In genomic region chr2:38512308-38513182, GRCm38 (mm10) we compare ENCODE assay signal across 8 mouse cellular contexts. TPM values are rescaled to one million over a fixed set of nuclear protein-coding genes. Genes with fewer than 3 reads are reported as not detected.
DNase-seq lines count a peak whose midpoint lies in the region; ATAC-seq and TF ChIP-seq lines count a peak whose summit lies in the region.

No protein-coding gene starts in this region.

- no peaks in the 10 kb centered on the region for H3K9me3 ChIP-seq in intestine, postnatal 0 days (ENCODE audit: control insufficient read depth)
- H3K9me3 ChIP-seq in lung, embryonic 14.5 days (ENCODE audit: low read depth, low read length) = no peaks in the 10 kb centered on the region

- peak overlapping the region; percentile 91 for H3K9ac ChIP-seq in intestine, postnatal 0 days (ENCODE audit: low read depth, low read length)
- peak overlapping the region; percentile 93 for H3K9ac ChIP-seq in lung, embryonic 14.5 days

- H3K36me3 ChIP-seq in intestine, postnatal 0 days (ENCODE audit: control insufficient read depth, insufficient read depth) = no peaks in the 10 kb centered on the region
- H3K36me3 ChIP-seq in lung, embryonic 14.5 days (ENCODE audit: insufficient read depth) = peaks cover 4% of the 10 kb centered on the region; the same call in 1 of the 2 replicates

- peak overlapping the region; percentile 95 for H3K27ac ChIP-seq in intestine, postnatal 0 days (ENCODE audit: low read depth, low read length)
- peak overlapping the region; percentile 94 for H3K27ac ChIP-seq in lung, embryonic 14.5 days (ENCODE audit: low read depth)

- DNase-seq in cerebellum, postnatal 36 days = peak; percentile 37 to 38
- no peak for DNase-seq in cerebellum, adult 9-11 months
- peak; percentile 81 to 83 for DNase-seq in adrenal gland, postnatal 36 days
- peak; percentile 96 for DNase-seq in heart, adult 11 months
- peak; percentile 88 for DNase-seq in lung, embryonic 14.5 days
- DNase-seq in right cerebral cortex, postnatal 4 days = peak; percentile 51
- no peak for DNase-seq in left cerebral cortex, adult 8-10 months (ENCODE audit: low spot score in 2 of 2)

- WGBS in intestine, postnatal 0 days = 3% methylated on average over 16 of the region's 16 CpGs
- 4% methylated on average over 16 of the region's 16 CpGs for WGBS in lung, embryonic 14.5 days

- peaks cover 25% of the 10 kb centered on the region for H3K4me1 ChIP-seq in intestine, postnatal 0 days (replicated peaks; ENCODE audit: control insufficient read depth, insufficient read depth, low read length)
- peaks cover 25% of the 10 kb centered on the region for H3K4me1 ChIP-seq in lung, embryonic 14.5 days (ENCODE audit: insufficient read depth)

- no peak for TF ChIP-seq CTCF in intestine, postnatal 0 days (IDR thresholded peaks at IDR 0.05; ENCODE audit: low read depth)
- no peak for TF ChIP-seq CTCF in lung, embryonic 14.5 days (IDR thresholded peaks at IDR 0.05; ENCODE audit: low read depth)

- 0 out of 2 replicates have a peak, but pooled peaks have one; percentile 6 for ATAC-seq in intestine, postnatal 0 days
- 0 out of 2 replicates have a peak, but pooled peaks have one; percentile 25 for ATAC-seq in lung, embryonic 14.5 days (ENCODE audit: insufficient read depth)

- peak overlapping the region; percentile 92 for H3K4me2 ChIP-seq in intestine, postnatal 0 days (replicated peaks; ENCODE audit: low read depth)
- peak overlapping the region; percentile 83 for H3K4me2 ChIP-seq in lung, embryonic 14.5 days

- no peaks in the 10 kb centered on the region for H3K27me3 ChIP-seq in intestine, postnatal 0 days (replicated peaks; ENCODE audit: control insufficient read depth, insufficient read depth, low read length)
- H3K27me3 ChIP-seq in lung, embryonic 14.5 days (ENCODE audit: insufficient read depth, low read length) = no peaks in the 10 kb centered on the region

- peak overlapping the region; percentile 81 for H3K4me3 ChIP-seq in intestine, postnatal 0 days (ENCODE audit: low read depth, low read length)
- peak overlapping the region; percentile 76 for H3K4me3 ChIP-seq in lung, embryonic 14.5 days (ENCODE audit: low read depth, low read length)

RNA-seq across cellular contexts. Expression of gene Nek6, which starts 1.1 kb away (rescaled TPM):
- 10 to 100 TPM in 1 of 2 experiments, 1 to 10 TPM in 1; 9.2 to 22.3 TPM for total RNA-seq in adrenal gland, postnatal 36 days (2021)
- polyA plus RNA-seq in intestine, postnatal 0 days (2015; fragmentation: Nextera tagmentation; extraction: Ambion mirVana) = 70.9 and 84.5 TPM in 2 replicates
- 129 and 134 TPM in 2 replicates for polyA plus RNA-seq in lung, embryonic 14.5 days (2014; fragmentation: Nextera tagmentation; extraction: Ambion mirVana)
- total RNA-seq in left cerebral cortex, adult 8-10 months (2022) = 10 to 100 TPM; 24.1 to 40.5 (median 31.4) TPM

Comparison
In these comparisons a context has a peak if more than half of its experiments do, and no peak if none do; other contexts are left out.
1. DNase-seq: peak in cerebellum, postnatal 36 days (2 of 2), adrenal gland, postnatal 36 days (2 of 2), heart, adult 11 months (single experiment), lung, embryonic 14.5 days (single experiment) and right cerebral cortex, postnatal 4 days (single experiment); none in cerebellum, adult 9-11 months (single experiment) and left cerebral cortex, adult 8-10 months (0 of 2).